Mouse (Mus musculus): Measurements from ENCODE around the gene Cage1. TPM values are rescaled to one million over a fixed set of nuclear protein-coding genes. Genes with fewer than 3 reads are reported as not detected.

The Cage1 gene
- polyA plus RNA-seq, 1 experiment from 2014 or later = 0.94 TPM

- no peaks in the 10 kb centered on the region for H3K9me3 ChIP-seq (replicated peaks; ENCODE audit: control insufficient read depth, low read length)
- no peak overlapping the region for H3K4me3 ChIP-seq (ENCODE audit: low read depth, low read length)
- H3K4me2 ChIP-seq = no peak overlapping the region
- no peak overlapping the region for H3K9ac ChIP-seq (ENCODE audit: low read depth, low read length)
- H3K27me3 ChIP-seq (ENCODE audit: control insufficient read depth, insufficient read depth, low read length) = no peaks in the 10 kb centered on the region
- 78% methylated on average over 15 of the region's 15 CpGs for WGBS (ENCODE audit: insufficient replicate concordance)
- no peak for ATAC-seq (replicated peaks; ENCODE audit: insufficient number of reproducible peaks, low FRiP score, low TSS enrichment)
- H3K27ac ChIP-seq (ENCODE audit: low read depth, low read length) = no peak overlapping the region
- no peaks in the 10 kb centered on the region for H3K36me3 ChIP-seq (ENCODE audit: control insufficient read depth, insufficient read depth, low read length)
- peaks cover 8% of the 10 kb centered on the region for H3K4me1 ChIP-seq (ENCODE audit: control insufficient read depth, insufficient read depth, low read length)
These were observed 77.5 kb downstream of the Cage1 start for GRCm38 (mm10) chr13:37959239-37959907.

GRCm38 (mm10) chr13:37958498-37959238 lies 78.2 kb downstream of the Cage1 start:
- no peaks in the 10 kb centered on the region for H3K27me3 ChIP-seq (ENCODE audit: control insufficient read depth, insufficient read depth, low read length)
- no peak overlapping the region for H3K27ac ChIP-seq (ENCODE audit: low read depth, low read length)
- H3K9ac ChIP-seq (ENCODE audit: low read depth, low read length) = no peak overlapping the region
- no peaks in the 10 kb centered on the region for H3K9me3 ChIP-seq (replicated peaks; ENCODE audit: control insufficient read depth, low read length)
- no peak for ATAC-seq (replicated peaks; ENCODE audit: insufficient number of reproducible peaks, low FRiP score, low TSS enrichment)
- no peaks in the 10 kb centered on the region for H3K36me3 ChIP-seq (ENCODE audit: control insufficient read depth, insufficient read depth, low read length)
- H3K4me2 ChIP-seq = no peak overlapping the region
- 73% methylated on average over 18 of the region's 18 CpGs for WGBS (ENCODE audit: insufficient replicate concordance)
- H3K4me1 ChIP-seq (ENCODE audit: control insufficient read depth, insufficient read depth, low read length) = peaks cover under 1% of the 10 kb centered on the region; the same call in 1 of the 2 replicates
- no peak overlapping the region for H3K4me3 ChIP-seq (ENCODE audit: low read depth, low read length)

Small RNA genes lying within 50 kb of the gene (microRNA-seq; reads per million reads assigned to microRNA genes)
- not detected for gene Gm27387 (ENCODE audit: borderline number of aligned reads)

Other genes starting within 250 kb of the Cage1 start
- gene Ssr1, start 42.9 kb downstream of the Cage1 start, polyA plus RNA-seq (2014; fragmentation: Nextera tagmentation; extraction: Ambion mirVana) = 100 and 126 TPM in 2 replicates
- gene Riok1, start 74 bp downstream of the Cage1 start, polyA plus RNA-seq (2014; fragmentation: Nextera tagmentation; extraction: Ambion mirVana) = 33.2 and 36.1 TPM in 2 replicates
- gene Dsp, start 114.2 kb upstream of the Cage1 start, polyA plus RNA-seq (2014; fragmentation: Nextera tagmentation; extraction: Ambion mirVana) = 46.2 and 51.8 TPM in 2 replicates
- 27.3 and 27.7 TPM in 2 replicates for gene Snrnp48, start 167.9 kb upstream of the Cage1 start, polyA plus RNA-seq (2014; fragmentation: Nextera tagmentation; extraction: Ambion mirVana)

All from heart, embryonic 11.5 days (tissue).